Mouse (Mus musculus) telencephalon, adult 2 months (tissue): ENCODE measurements around the gene Abca14.
"Not testable (repeated sequence)": the region's sequence is repeated elsewhere in the genome, so short reads cannot be mapped to it uniquely, and the experiment has no call there.

Source experiments
- DNase-seq: peaks from one replicate; pipeline ENCODE4 v3.0.0-alpha.2; 2011; ENCODE audit warnings: low read depth, low spot score

The Abca14 gene

DNA sequence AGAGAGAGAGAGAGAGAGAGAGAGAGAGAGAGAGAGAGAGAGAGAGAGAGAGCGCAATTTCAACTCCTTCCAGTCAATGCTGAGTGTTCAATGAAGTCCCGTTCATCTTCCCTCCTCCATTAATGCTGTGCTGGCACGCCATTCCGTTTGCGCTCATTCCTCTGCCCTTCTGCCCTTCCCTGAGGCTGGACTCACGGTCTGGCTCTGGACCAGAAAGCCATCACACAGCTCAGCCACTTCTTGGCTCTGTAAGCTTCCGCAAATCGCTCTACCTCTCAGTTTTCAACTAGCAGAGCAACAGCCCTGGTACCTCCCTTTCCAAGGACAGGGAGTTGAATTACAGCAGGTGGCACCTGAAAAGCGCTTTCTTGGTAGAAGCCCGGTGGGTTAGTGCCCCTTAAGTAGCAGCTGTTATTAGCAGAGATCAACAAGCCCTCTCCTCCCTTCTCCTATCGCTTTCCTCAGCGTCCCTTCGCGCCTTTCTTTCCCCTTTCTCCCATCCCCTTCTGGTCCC lies 2.5 kb upstream of the Abca14 start:
- DNase-seq: no peak

DNA sequence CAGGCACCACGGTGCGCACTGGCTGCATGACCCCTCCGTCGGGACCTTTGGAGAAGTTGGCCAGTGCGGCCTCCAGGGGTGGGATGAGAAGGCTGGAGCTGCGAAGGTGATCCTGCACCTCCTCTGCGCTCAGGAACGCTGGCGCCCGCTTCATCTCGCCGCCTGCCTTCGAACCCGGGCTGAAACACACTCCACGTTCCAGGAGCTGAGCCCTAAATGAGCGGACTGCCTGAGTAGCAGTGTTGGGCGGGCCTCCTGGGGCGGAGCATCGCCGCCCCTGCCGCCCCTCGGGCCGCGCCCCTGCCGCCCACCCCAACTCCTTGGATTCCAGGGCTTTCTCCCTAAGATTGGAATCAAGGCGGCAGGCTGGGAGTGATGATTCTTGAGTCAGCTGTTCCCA lies 2.0 kb upstream of the Abca14 start, which contains the start of gene Crym:
Crym (minus strand) TSS at position 341 of the 400 bp plus-strand sequence.
- DNase-seq: no peak

DNA sequence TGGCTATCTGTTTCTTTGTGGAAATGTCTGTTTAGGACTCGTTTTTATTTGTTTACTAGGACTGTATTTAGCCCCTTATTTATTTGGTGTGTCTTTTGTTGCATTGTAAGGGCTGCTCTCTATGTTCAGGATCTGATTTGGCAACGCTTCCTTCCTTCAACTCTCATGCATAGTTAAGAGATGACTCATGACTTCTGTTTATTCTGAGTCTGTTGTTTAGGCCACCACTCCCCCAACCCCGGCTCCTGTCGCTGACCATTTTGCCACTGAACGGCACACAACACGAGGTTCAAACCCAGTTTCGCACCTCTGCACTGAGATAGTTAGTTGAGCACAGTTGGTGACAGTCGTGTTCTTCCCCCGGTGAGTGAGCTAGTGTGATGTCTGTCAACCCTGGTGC lies 2.2 kb downstream of the Abca14 start:
- DNase-seq: no peak

DNA sequence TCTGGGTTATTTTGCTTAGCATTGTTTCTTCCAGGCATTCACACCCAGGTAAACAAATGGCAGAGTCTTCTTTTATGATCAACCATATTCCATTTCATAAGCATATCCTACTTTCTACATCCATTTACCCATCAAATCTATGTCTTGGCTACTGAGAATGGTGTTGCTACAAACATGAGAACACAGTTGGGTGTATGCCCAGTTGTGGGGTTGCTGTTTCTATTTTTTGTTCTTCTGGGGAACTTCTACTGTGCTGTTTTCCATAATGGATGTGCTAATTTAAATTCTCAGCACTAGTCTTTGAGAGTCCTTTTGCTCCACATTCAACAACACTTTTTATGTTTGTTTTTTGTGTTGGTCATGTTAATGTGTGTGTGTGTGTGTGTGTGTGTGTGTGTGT lies 24.8 kb downstream of the Abca14 start:
- DNase-seq: peak; percentile 60

DNA sequence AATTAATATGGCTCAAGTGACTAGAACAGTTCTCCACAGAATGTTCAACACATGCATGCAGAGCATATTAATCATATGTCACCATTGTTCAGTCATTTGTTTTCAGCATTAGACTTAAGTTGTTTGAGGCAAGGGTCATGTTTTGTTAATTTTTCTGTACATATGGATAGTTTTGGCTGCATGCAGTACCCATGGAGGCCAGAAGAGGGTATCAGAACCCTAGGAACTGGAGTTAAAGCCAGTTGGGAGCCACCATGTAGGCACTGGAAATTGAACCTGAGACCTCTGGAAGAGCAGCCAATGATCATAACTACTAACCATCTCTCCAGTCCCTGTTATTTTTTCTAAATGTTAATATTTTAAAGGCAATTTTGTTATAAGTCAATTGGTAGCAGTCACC lies 37.3 kb downstream of the Abca14 start:
- DNase-seq: no peak

DNA sequence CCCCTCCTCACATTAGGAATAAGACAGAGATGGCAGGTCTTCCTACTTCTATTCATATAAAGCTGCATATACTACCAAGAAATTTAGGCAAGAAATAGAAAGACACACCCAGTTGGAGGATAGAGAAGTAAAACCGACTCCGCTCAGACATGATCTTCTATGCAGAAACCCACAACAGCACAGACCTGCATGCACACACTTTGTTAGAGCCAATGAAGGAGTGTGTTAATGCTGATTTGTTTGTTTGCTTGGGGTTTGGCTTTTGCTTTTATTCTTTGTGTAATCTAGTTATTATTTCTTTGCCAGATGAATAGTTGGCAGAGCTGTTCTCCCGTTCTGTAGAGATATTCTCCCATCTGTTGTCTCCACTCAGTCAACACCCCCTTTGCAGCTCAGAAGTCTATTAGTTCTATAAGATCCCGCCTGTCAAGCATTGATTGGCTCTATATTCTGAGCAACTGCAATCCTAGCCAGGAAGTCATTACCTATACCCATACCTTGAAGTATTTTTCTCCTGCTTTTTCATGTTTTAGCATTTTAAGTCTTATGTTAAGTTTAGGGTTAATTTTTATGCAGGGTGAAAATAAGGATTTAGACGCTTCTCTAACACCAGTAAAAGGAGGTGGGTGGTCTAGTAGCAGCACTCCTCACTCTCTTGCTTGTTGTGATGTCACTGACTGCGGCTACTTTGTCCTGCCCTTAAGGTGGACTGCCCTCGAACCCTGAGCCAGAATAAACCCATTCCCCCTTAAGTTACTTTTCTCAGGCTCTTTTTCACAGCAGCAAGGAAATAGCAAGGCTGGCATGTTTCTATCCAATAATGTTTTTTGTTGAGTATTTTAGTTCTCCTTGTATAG lies 67.6 kb downstream of the Abca14 start:
- DNase-seq: no peak

DNA sequence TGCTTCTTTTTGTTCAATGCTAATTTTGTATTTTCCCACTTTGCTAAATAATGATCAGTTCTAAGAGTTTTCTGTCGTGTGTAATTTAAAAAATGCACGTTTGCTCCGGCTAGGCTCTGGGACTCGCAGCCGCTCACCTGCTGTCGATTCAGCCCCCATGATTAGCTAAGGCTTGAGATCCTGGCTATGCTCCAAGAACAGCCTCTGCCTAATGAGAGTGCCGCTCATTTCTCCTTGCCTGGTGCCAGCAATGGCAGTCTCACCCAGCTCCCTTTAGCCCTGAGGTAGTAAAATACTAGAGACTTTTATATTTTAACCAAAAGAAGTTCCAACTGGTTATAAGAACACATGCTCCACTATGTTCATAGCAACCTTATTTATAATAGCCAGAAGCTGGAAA lies 68.3 kb downstream of the Abca14 start:
- no peak for DNase-seq

DNA sequence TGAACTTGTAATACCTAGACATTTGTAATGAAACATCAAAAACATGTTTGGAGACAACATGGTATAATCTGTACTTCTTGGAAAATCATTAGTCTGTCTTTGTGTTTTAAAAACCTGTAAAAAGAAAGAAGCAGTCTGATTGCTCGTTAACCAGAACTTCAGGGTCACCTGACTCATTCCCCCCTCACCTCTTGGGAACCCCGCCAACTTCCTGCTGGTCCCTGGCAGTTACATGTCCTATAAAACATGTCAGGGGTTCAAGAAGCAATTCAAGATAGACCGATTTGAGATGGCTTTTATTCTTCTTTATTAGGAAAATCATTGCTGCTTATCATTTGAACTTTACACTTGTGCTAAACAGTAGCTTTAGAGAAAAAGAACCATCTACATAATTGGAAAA lies 81.5 kb downstream of the Abca14 start:
- DNase-seq: no peak

DNA sequence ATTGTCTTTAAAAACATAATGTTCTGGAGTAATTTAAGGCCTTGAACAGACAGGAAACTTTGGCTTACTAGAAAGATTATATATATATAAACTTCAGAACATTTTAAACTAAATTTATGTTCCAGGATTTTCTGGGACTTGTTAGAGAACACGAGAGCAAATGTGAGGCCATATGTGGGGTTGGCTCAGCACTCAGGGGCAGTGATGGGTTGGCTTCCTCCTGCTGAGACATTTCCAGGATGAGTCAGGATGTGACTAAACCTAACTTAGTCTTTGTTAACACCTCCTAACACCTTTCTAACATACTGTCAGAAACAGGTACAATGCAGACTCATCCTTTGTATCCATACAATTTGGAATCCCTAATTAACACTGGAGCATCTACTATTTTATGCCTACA lies 112.3 kb downstream of the Abca14 start:
- DNase-seq: peak; percentile 74

DNA sequence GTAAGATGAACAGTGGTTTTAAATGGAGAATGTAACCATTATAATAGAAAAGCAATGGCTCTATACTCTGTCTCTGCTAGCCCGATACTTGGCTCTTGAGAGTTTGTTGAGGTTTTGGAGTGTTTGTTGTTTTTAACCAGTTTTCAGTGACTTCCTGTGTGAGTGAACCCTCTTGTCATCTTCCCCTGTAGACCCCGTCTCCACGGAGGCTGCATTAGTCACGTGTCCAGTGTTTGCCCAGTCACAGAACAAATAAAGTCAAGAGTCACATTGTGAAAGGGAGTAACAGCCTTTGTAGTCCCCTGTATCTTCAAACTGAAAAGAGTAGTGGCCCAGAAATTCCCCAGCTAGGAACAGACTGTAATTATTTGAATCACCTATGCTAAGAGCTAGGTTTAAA lies 119.2 kb downstream of the Abca14 start:
- no peak for DNase-seq

DNA sequence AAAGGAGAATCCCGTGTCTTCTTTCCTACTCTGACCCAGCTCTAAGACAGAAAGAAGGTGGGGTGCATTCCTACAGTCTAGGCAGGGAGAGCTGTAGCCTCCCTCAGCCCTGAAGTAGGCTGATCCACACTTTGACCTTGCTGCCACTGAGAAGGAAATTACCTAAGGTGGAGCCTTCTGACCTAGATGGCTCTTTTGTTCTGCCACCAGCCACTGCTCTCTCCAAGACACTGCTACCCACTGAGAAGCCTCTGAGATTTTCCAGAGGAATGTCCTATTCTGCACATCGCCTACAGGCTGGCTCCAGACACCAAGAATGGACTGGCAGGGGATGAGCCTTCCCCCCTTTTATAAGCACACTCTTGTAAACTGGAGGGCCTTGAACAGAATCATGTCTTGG lies 122.2 kb downstream of the Abca14 start:
- DNase-seq: not testable (repeated sequence)

DNA sequence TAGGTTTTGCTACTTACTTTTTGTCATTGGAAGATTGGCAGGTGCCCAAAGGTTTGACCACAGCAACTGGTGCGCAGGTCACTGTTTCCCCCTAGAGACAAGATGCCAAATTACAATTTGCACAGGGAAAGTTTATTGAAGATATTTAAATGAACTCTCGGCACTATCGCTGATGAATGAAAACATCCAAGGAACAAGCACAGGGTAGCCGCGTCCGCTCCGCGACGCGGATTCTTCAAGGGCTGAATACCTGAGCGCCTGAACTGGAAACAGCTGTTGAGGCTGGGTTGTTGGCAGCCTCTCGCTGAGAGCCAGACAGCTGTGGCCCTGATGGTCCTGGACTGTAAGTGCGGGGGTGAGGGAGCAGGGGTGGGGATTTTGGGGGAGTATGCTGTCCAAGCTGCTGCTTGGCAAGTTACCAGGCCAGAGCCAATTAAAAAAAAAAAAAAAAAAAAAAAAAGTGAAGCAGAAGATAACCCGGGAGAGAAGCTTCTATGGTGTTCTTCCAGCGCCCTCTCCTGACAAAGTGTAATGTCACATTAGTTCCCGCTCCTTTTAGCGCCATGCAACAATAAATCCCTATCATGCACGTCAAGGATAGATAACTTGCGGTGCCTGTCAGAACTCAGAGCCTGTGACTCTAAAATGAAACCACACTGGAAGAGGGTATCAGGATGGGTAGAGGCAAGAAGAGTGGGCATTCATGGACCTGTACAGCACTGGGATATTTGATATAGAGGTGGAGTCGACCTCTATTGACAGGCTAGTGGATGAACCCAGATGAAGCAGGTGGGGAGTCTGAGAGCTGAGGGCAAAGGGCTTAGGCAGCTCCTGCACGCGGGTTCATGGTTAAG lies 123.7 kb downstream of the Abca14 start:
- DNase-seq: peak; percentile 23

DNA sequence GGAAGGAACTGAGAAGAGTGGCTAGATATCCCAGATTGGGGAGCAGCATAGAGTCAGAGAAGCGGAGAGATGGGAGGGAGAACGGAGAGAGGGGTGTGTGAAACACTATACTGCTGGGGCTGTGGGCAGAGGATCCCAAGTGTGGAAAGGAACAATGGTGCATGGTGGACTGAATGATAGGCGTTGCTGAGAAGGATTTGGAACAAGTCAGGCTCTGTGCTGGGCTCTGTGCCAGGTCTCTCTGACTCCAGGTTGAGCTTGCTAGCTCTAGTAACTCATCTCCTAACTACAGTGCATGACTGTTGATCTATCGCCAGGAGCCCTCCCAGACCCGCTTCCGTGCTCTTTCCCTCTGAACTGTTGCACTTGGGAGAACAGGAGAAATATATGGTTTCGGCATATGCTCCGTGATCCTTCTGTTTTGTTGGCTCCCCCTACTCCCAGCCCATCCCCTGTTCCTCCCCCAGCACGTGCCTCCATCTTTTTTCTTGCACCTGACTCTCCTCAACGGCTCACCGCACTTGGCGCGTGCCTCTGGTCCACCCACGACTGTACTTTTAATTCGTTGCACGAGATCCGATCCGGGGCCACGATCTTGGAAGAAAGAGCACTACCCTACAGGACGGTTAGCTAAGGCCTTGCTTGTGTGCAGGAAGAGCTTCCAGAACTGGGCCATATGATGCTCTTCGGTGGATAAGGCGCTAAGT lies 124.5 kb downstream of the Abca14 start, which contains the start of gene Abca15:
Abca15 (plus strand) TSS at position 584 of the 707 bp plus-strand sequence.
- no peak for DNase-seq

DNA sequence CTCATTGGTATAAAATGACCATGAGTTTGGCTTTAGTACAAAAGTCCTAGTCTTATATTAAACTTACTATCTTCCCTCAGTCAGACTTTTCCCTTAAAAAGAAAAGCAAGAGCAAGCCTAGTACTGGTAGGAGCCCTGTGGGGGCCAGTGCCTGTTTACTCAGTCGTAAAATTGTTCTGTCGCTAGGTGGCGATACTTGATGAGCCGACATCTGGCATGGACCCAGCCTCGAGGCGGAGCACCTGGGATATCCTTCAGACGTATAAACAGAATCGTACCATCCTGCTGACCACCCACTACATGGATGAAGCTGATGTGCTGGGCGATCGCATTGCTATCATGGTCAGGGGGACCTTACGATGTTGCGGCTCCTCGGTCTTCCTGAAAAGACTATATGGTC lies 157.4 kb downstream of the Abca14 start:
- DNase-seq: no peak
